Mouse (Mus musculus) telencephalon, adult 2 months (tissue): Measurements from ENCODE around the gene Zfp974.
A peak's percentile ranks its signal among the peaks of the same experiment; 100 is the strongest.
"Not testable (repeated sequence)": the region's sequence is repeated elsewhere in the genome, so short reads cannot be mapped to it uniquely, and the experiment has no call there.

Experiments used
- DNase-seq: peaks from one replicate; pipeline ENCODE4 v3.0.0-alpha.2; 2011; ENCODE audit warnings: low read depth, low spot score

The Zfp974 gene

DNA sequence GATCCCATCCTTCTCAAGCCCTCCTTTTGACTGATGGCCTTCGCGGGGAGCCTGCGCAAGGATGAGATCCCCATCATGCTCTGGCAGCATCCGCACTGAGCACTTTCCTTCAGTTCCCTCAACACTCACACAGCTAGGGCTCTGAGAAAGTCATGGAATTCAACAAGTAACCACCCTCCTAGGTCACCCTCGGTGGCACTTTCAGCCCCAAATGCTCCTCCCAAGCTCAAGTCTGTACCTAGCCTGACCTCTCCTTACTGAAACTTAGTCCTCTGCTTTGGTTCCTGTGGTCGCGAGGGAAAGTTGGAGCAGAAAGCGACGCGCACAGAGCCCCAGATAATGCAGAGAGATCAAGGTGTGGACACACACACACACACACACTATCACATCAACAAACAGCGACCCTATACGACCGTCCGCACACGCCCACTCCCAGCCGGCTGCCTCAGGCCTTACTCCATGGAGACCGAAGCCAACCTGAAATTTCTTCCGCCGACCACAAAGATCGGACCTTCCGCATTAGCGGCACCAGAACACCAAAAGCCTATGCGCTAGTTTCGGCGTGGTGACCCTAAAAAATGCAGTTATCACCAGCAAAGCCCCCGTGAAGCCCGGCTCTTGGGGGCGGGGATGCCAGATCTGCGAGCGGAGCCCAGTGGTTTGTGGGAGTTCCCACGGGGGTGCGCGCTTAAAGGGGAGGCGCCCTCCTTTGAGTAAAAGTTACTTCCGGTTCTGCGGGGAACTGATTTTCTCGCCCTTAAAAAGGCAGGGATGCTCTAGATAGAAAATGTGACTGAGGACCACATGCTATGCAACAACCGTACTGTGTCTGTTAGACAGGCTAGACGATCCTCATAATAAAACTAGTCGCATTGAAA lies at the start of gene Zfp974:
TSS of gene Zfp974 (minus strand) at position 643 of the 878 bp plus-strand sequence.
- DNase-seq = peak; percentile 79

DNA sequence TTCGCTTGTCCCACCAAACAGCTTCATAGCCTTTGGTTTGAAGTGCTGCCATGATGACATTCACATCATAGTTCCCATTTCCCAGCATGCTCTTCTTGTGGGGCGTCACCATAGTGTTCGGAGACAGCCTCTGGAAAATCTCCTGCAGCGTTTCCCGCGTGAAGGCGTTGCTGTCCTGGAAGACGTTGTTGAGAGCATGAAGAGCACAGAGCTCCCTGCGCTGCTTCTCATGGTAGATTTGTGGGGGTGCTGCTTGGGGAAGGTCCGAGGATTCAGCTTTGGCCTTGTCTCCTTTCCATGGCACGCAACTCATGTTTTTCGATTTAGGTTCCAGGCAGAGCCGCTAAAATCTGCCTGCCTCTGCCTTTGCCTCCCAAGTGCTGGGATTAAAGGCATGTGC lies 20.2 kb upstream of the Zfp974 start:
- not testable (repeated sequence) for DNase-seq

DNA sequence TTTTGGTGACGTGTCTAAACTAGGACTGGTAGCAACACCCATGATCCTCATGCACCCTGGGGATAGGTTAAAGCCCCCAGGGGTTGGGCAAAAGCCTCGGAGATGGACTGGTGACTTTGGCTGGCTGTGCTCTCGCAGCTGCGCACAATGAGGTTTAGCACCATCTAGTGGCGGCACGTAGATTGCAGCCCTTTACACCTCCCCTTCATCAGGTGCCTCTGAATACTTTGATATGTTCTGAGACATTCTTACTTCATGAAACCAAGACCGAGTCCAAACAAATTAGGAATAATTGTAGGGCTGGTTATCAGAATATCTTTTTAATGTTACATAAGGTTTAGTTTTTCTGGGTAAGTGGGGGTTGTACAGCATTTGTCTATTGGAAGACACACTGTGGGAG lies 12.6 kb upstream of the Zfp974 start:
- not testable (repeated sequence) for DNase-seq

DNA sequence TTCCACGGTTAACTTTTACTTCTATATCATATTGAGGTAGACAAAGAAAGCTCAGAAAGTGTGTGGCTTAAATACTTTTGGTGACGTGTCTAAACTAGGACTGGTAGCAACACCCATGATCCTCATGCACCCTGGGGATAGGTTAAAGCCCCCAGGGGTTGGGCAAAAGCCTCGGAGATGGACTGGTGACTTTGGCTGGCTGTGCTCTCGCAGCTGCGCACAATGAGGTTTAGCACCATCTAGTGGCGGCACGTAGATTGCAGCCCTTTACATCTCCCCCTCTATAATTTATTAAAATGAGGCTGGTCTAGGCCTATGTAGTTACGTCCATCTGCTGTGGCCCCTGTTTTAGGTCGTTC lies 4.5 kb upstream of the Zfp974 start:
- DNase-seq = not testable (repeated sequence)

DNA sequence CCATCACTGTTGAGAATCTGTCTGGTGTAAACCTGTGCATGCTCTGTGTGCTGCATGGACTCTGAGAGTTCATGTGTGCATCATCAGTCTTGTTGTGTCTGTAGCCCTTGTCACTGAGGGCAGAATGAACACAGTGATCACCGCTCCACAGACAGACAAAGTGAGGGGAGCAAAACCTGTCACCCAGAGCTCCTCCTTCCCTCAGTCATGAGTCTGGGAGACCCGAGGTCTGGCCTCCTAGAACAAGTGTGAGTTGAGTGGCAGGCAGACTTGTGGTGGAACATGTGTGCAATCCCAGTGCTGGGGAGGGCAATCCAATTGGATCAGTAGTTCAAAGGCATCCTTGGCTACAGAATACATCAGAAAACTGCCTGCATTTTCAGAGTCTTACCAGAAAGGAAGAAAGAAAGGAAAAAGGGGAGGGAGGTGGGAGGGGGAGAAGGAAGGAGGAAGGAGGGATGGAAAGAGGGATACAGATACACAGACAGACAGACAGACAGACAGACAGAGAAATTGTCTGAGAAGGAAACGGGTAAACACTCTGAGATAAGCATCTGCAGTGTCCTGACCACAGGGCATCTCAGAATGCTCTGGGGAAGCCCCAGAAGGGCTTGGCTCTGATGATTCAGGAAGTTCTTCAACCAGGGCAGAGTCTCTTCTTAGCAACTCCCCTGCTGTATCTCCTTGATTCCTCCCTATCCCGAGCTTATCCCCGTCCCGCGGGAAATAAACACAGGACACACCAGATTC lies 4.0 kb upstream of the Zfp974 start:
- DNase-seq = no peak

- not testable (repeated sequence) for DNase-seq
These were observed 2.2 kb downstream of the Zfp974 start for GRCm38 (mm10) chr7:27927041-27927440.

DNA sequence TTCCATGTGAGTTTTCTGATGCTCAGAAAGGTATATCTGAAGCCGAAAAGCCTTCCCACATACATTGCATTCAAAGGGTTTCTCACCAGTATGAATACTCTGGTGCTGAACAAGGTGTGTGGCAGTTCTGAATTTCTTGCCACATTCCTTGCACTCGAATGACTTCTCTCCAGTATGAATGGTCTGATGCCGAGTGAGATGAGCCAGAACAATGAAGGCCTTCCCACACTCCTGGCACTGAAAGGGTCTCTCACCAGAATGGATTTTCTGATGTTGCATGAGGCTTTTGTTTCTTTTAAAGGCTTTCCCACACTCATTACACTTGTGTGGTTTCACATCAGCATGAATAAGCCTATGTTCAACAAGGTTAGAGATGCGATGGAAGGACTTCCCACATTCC lies 18.3 kb downstream of the Zfp974 start:
- DNase-seq = not testable (repeated sequence)

- no peak for DNase-seq
These were observed 24.0 kb downstream of the Zfp974 start for GRCm38 (mm10) chr7:27905061-27905848.

DNA sequence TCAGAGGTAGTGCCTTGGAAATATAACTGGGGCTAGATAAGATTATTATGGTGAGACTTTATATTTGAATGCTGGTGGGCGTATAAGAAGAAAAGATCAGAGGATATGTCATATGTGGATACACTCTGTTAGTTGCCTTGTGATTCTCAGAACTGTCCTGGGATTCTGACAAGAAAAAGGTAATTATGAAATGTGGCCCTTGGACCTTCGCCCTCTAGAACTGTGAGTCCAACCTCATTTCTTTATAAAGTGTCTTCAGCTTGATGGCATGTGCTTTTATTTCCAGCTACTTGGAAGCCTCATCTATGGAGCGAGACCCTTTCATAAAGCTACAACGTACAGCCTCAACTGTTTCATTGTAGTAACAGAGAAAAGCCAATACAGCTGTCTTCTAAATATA lies 28.7 kb downstream of the Zfp974 start:
- DNase-seq = no peak

DNA sequence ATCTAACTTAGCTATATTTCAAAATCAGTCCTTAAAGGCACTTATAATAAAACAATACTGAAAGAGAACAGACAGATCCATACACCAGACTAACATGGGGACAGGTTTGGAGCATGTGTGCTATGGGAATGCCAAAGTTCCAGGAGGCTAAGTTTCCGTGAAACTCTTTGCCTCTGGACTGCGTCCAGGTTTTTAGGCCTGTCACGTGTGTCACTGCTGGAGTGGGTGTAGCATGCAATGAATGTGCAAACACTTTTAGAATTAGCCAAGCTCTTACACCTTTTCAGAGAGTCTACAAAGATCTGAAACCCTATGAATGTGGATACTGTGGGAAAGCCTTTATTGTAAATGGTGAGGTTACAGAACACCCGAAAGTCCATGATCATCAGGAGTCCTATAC lies 47.5 kb downstream of the Zfp974 start:
- DNase-seq = no peak

DNA sequence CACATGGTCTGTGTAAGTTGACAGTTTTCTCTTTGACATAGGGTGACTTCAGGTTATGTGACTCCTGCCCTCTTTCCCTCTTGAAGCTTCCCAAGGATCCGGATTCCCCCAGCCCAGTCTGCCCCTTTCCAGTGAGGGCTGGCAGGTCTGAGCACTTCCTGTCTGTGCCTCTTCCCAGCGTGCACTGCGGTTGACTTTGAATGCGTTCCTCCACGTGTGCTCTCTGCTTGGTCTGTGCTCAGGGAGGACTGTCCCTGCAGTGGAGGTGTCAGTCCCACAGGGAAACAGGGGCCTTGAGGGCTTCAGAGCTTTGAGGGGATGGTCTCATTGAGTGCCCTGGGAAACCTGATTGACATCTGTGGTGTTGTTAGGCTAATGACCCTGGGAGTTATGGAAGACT lies 66.7 kb downstream of the Zfp974 start:
- DNase-seq = not testable (repeated sequence)

- DNase-seq = peak; percentile 31
These were observed 68.6 kb downstream of the Zfp974 start for GRCm38 (mm10) chr7:27860396-27861235.

DNA sequence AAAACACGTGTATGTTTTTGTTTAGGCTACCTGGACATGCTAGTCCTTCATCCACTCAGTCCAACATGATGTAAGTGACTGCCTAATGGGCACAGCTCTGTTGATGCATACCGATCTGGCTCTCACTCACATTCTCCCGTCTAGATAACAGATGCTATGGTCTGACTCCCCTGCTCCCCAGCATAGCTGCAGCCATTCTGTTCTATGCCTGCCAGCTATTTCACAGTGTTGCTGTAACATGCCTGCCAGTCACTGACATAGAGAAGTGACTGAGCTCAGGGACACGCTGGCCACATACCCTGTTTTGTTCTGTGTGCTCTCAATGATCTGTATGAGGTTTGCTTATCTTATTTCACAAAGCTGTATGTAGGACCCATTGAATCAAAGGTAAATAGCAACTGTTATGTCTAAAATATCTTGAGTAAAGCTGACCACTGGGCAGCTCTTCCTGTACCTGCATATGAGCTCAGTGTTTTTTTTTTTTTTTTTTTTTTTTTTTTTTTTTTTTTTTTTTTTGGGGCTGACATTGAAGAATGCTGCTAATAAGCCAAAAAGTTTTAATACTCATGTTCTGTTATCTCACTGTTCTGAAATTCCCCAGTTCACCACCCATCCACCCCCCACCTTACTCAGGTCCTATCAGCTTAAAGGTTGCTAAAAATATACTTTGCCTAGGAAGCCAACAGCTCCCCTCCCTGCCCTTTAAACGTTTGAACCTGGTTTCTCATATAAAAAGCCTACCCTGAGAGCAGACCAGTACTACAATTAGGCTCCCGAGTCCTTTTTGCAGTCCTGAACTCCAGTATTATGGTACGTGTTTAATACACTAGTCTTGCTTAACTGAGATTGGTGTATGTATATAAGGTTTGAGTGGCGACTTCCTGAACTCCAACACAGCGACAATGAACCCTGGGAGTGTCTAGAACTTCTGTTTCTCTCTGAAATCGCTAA lies 69.7 kb downstream of the Zfp974 start:
- DNase-seq = no peak
